Mouse (Mus musculus): ENCODE results near the gene Prdm2. TPM values are rescaled to one million over a fixed set of nuclear protein-coding genes. Genes with fewer than 3 reads are reported as not detected.

Prdm2 gene
- polyA plus RNA-seq, 1 experiment from 2014 or later, result 20.2 TPM

DNA sequence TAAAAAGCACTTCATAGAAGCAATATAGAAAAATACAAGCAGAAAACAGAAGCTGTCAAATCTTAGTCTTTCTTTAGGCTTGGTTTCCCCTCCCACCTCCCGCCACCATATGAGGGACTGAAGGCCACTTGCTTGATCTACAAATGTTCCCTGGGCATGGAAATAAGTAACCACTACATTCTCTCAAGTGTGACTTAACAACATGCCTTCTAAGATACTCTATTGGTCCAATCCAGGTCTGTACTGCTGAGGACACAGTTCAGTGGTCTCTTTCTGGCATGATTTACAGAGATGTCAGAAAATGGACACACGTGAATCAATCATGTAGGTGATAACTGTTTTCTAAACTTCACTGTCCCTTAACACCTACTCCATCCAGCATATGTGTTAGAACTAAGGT is 42.5 kb downstream of the Prdm2 start:
- Histone ChIP-seq H3K4me2 (replicated peaks) (no peak overlapping the region), H3K9ac (no peak overlapping the region), H3K36me3 (peaks cover 17% of the 10 kb centered on the region), H3K27ac (no peak overlapping the region), H3K4me3 (no peak overlapping the region), H3K9me3 (replicated peaks) (no peaks in the 10 kb centered on the region), H3K27me3 (no peaks in the 10 kb centered on the region), H3K4me1 (no peaks in the 10 kb centered on the region)
- ATAC-seq (ENCODE audit: low FRiP score), result no peak
- 93% methylated on average over 2 of the region's 2 CpGs for WGBS

DNA sequence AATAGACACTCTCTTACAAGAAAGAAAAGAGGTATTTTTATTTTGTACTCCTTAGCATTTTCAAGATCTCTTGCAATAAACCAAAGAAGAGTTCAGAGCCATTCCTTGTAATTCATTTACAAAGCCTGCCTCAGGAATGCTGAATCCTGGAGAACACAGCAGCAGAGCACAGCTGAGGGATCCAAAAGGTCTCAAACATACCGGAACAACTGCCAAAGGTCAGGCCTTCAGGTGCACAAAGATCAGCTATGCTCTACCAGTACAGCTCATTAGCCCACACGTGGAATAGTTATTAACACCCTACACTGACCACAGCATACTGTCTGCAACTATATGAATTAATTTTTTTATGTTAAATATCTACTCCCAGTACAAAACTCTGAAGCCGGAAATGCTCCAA is 44.7 kb downstream of the Prdm2 start:
- no peak overlapping the region for H3K4me3 ChIP-seq
- no peak for ATAC-seq (ENCODE audit: low FRiP score)
- no peak overlapping the region for H3K27ac ChIP-seq
- no peaks in the 10 kb centered on the region for H3K27me3 ChIP-seq
- no peaks in the 10 kb centered on the region for H3K9me3 ChIP-seq (replicated peaks)
- H3K4me2 ChIP-seq (replicated peaks), result no peak overlapping the region
- WGBS, result 89% methylated on average over 3 of the region's 3 CpGs
- H3K4me1 ChIP-seq, result no peaks in the 10 kb centered on the region
- peaks cover 17% of the 10 kb centered on the region for H3K36me3 ChIP-seq
- no peak overlapping the region for H3K9ac ChIP-seq

DNA sequence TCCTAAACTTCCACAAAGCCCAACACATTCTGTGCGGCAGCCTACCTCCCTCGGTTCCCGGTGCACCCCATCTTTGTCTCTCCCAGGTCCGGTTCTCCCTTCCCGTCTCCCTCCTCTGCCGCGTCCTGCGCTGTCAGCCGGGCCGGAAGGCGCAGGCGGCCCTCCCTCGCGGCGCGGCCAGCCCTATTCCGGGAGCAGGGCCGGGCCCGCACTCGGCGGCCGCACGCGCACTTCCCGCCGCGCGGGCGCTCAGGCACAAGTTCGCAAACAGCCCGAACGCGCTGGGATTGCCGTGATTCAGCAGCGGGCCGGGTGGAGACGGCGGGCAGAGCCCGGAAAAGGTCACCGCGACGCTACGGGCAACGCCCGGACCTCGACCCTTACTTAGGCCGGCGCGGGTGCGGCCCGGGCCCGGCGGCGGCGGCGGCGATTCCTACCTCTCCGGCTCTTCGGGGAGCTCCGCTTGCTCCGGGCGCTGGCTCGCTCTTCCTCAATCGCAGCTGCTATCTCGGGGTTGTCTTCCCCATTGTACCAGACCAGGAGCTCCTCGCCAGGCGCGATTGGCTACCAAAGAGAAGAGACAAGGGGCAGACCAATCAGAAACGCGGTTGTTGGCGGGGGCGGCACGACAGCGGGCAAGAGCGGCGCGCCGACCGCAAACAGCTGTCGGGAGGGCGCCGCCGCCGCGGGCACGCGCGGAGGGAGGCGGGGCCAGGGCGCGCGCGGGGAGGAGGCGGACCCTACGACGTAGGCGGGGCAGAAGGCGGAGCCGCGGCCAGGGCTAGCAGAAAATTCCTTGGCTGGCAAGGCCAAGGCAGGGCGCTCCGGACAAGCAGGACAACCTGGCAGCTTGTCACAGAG is 50.9 kb downstream of the Prdm2 start:
- H3K4me2 ChIP-seq (replicated peaks), result peak overlapping the region; percentile 72
- peaks cover 30% of the 10 kb centered on the region for H3K4me1 ChIP-seq
- H3K4me3 ChIP-seq, result peak overlapping the region; percentile 94
- WGBS, result under 1% methylated on average over 100 of the region's 102 CpGs
- 0 out of 2 replicates have a peak, but pooled peaks cover 3% of the 10 kb centered on the region for H3K36me3 ChIP-seq
- H3K27me3 ChIP-seq, result no peaks in the 10 kb centered on the region
- peak overlapping the region; percentile 96 for H3K9ac ChIP-seq
- ATAC-seq (ENCODE audit: low FRiP score), result peak; percentile 100
- H3K9me3 ChIP-seq (replicated peaks), result no peaks in the 10 kb centered on the region
- H3K27ac ChIP-seq, result peak overlapping the region; percentile 100

DNA sequence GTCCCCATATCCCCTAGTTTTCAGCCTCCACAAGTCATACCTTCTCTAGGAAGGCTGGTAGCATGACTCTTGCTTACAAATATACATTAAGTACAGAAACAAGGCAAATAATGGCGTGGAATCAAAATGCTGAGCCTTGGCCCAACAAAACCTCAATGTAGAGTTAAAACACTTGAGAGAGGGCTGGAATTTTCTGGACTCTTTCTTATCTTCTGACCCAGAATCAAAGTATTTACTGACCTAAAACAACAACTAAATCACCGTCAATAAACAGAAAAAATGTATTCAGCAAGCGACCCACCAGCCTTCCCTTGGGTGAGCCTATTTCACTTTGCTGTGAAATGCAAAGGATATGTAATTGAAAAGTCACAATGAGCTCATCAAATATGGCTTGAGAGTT is 52.0 kb downstream of the Prdm2 start:
- no peak for ATAC-seq (ENCODE audit: low FRiP score)
- Histone ChIP-seq H3K9me3 (replicated peaks) (no peaks in the 10 kb centered on the region), H3K4me2 (replicated peaks) (peak overlapping the region; percentile 72), H3K27me3 (no peaks in the 10 kb centered on the region), H3K4me1 (peaks cover 34% of the 10 kb centered on the region), H3K36me3 (0 out of 2 replicates have a peak, but pooled peaks cover 2% of the 10 kb centered on the region), H3K27ac (peak overlapping the region; percentile 100; the same call in 1 of the 2 replicates), H3K4me3 (peak overlapping the region; percentile 94), H3K9ac (peak overlapping the region; percentile 96)
- 48% methylated on average over 3 of the region's 3 CpGs for WGBS

DNA sequence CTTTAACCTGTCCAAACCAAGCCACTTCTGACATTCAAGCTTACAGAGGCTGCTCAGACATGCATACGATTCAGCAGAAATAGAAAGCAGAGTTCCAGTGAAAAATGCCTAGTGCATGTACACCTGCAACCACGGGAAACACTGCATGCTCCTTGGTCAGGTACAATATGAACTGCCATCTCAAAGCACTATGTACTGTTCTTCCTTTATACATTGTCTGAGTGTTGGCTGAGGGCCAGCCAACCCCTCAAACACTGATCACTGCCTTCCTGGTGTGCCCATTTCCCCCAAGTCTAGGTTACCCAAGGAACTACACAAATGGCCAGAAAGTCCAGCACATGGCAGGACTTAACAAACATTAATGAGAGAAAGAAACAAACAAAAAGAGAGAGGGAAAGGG is 53.5 kb downstream of the Prdm2 start:
- Histone ChIP-seq H3K9me3 (replicated peaks) (no peaks in the 10 kb centered on the region), H3K4me2 (replicated peaks) (peak overlapping the region; percentile 11; the same call in 1 of the 2 replicates), H3K4me3 (no peak overlapping the region), H3K9ac (no peak overlapping the region), H3K4me1 (peaks cover 40% of the 10 kb centered on the region), H3K27me3 (no peaks in the 10 kb centered on the region), H3K27ac (peak overlapping the region; percentile 7; the same call in 1 of the 2 replicates), H3K36me3 (no peaks in the 10 kb centered on the region)
- WGBS, result 81% methylated on average over 2 of the region's 2 CpGs
- ATAC-seq (ENCODE audit: low FRiP score), result no peak

DNA sequence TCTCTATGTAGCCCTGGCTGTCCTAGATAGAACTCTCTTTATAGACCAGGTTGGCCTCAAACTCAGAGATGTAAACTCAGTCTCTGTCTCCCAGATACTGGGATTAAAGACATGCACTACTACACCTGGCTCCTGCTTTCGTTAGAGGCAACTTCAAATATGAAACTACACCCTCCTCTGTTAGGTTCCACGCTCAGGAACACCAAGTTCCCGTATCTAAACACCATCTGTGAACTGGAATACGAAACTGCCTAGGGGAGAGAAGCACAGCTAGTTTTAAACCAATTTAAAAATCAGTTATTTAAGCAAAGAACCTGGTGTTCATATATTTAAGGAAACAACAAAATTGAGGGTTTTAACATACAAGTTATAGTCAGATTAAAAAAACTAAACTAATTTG is 56.9 kb downstream of the Prdm2 start:
- Histone ChIP-seq H3K4me2 (replicated peaks) (no peak overlapping the region), H3K36me3 (no peaks in the 10 kb centered on the region), H3K9me3 (replicated peaks) (no peaks in the 10 kb centered on the region), H3K27me3 (no peaks in the 10 kb centered on the region), H3K4me1 (peaks cover 37% of the 10 kb centered on the region), H3K9ac (no peak overlapping the region), H3K27ac (no peak overlapping the region), H3K4me3 (no peak overlapping the region)
- WGBS, result 79% methylated on average over 4 of the region's 4 CpGs
- no peak for ATAC-seq (ENCODE audit: low FRiP score)

DNA sequence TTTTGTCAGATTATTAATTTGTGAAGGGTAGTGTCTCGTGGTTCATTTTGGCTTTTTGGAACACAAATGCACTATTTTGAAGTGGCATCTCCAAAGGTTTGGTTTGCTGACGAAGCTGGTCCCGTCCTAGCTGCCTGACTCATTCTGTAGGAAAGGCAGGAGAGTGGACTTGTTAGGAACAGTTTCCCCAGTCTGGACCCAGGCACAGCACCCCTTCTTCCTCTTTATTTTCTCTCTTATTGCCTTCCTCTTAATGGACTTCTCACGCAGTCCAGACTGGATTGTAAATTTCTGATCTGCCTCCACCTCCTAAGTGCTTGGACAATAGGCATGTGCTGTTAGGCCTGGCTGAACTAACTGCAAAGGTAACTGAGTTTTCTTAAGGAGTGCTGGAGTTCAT is 57.8 kb downstream of the Prdm2 start:
- no peak overlapping the region for H3K4me3 ChIP-seq
- no peak overlapping the region for H3K9ac ChIP-seq
- H3K4me2 ChIP-seq (replicated peaks), result no peak overlapping the region
- no peak overlapping the region for H3K27ac ChIP-seq
- H3K36me3 ChIP-seq, result no peaks in the 10 kb centered on the region
- ATAC-seq (ENCODE audit: low FRiP score), result no peak
- 83% methylated on average over 4 of the region's 4 CpGs for WGBS
- H3K9me3 ChIP-seq (replicated peaks), result no peaks in the 10 kb centered on the region
- no peaks in the 10 kb centered on the region for H3K27me3 ChIP-seq
- peaks cover 31% of the 10 kb centered on the region for H3K4me1 ChIP-seq

DNA sequence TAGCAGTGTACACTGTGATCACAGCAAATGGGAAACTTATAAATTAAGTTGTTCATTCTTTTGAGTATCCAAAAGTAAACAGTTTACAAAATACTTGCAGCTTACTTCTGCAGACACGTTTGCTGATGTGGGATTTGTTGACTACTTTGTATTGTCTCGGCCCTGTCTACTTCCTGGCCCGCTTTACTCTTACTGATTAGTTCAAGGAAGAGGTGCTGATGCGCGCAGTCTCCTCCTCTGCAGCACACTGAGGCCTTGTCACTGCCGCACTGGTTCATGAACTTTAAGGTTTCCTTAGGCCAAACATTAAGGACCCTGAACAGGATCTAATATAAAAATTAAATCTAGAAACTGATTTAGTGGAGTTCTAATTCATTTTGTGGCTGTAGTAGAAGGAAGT is 58.2 kb downstream of the Prdm2 start:
- Histone ChIP-seq H3K4me2 (replicated peaks) (no peak overlapping the region), H3K27ac (no peak overlapping the region), H3K4me1 (peaks cover 27% of the 10 kb centered on the region), H3K9ac (no peak overlapping the region), H3K9me3 (replicated peaks) (no peaks in the 10 kb centered on the region), H3K36me3 (no peaks in the 10 kb centered on the region), H3K4me3 (no peak overlapping the region), H3K27me3 (no peaks in the 10 kb centered on the region)
- 79% methylated on average over 6 of the region's 6 CpGs for WGBS
- ATAC-seq (ENCODE audit: low FRiP score), result no peak

DNA sequence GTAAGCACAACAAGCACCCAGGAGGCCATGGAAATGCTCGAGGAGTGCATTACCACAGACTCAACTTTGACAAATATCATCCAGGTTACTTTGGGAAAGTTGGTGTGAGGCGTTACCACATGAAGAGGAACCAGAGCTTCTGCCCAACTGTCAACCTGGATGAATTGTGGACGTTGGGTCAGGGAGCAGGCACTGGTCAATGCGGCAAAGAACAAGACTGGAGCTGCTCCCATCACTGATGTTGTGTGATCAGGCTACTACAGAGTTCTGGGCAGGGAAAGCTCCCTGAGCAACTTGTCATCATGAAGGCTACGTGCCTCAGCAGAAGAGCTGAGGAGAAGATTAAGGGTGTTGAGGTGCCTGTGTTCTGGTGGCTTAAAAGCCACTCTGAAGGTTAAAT is 60.2 kb downstream of the Prdm2 start:
- Histone ChIP-seq H3K4me3 (no peak overlapping the region), H3K36me3 (no peaks in the 10 kb centered on the region), H3K9ac (no peak overlapping the region), H3K9me3 (replicated peaks) (no peaks in the 10 kb centered on the region), H3K4me2 (replicated peaks) (no peak overlapping the region), H3K4me1 (peaks cover 26% of the 10 kb centered on the region), H3K27me3 (no peaks in the 10 kb centered on the region), H3K27ac (no peak overlapping the region)
- no peak for ATAC-seq (ENCODE audit: low FRiP score)
- 94% methylated on average over 5 of the region's 5 CpGs for WGBS

DNA sequence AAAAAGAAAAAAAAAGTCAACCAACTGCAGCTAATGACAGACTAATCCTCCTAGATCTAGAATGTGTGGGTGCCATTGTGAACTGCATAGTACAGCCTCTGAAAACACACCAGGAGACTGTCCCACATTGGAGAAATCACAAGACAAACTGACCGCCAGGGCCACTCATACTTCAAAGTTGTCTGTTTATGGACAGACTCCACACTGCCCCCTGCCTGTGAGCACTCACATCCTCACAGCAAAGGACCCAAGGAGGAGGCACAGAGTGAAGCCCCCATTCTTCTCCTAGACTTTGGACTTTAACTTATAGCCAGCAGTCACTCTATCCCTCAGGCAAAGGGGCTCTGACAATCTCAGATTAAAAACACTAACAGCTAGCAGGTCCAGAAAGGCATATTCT is 61.5 kb downstream of the Prdm2 start:
- no peak overlapping the region for H3K4me3 ChIP-seq
- 74% methylated on average over 1 of the region's 1 CpGs for WGBS

DNA sequence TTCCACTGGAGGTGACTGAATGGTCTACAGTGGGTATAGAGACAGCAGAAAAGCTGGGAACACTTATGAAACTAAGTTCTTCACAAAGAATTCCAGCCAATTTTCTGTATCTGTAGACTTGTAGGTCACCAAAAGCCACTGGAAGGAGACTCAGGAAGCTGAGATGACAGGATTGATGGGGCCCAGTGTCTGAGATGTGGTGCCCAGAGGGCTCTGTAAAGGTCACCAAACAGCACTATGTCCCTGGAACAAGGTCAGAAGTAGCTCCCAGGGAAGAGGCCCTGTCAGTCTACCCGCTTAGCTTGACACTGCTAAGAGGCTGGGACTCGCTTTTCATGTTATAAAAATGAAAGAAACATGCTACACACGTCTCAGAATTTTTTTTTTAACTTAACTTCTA is 65.1 kb downstream of the Prdm2 start:
- H3K9me3 ChIP-seq (replicated peaks), result no peaks in the 10 kb centered on the region
- peaks cover 28% of the 10 kb centered on the region for H3K4me1 ChIP-seq
- no peak overlapping the region for H3K9ac ChIP-seq
- 86% methylated on average over 3 of the region's 3 CpGs for WGBS
- ATAC-seq (ENCODE audit: low FRiP score), result no peak
- no peaks in the 10 kb centered on the region for H3K36me3 ChIP-seq
- H3K27me3 ChIP-seq, result no peaks in the 10 kb centered on the region
- H3K4me3 ChIP-seq, result no peak overlapping the region
- no peak overlapping the region for H3K27ac ChIP-seq
- no peak overlapping the region for H3K4me2 ChIP-seq (replicated peaks)

More for the DNA sequence above, 61.5 kb downstream of the Prdm2 start:
- H3K27me3 ChIP-seq, result no peaks in the 10 kb centered on the region
- H3K4me2 ChIP-seq (replicated peaks), result no peak overlapping the region
- H3K4me1 ChIP-seq, result peaks cover 21% of the 10 kb centered on the region
- H3K27ac ChIP-seq, result no peak overlapping the region
- H3K36me3 ChIP-seq, result no peaks in the 10 kb centered on the region
- H3K9me3 ChIP-seq (replicated peaks), result no peaks in the 10 kb centered on the region
- no peak overlapping the region for H3K9ac ChIP-seq
- no peak for ATAC-seq (ENCODE audit: low FRiP score)

DNA sequence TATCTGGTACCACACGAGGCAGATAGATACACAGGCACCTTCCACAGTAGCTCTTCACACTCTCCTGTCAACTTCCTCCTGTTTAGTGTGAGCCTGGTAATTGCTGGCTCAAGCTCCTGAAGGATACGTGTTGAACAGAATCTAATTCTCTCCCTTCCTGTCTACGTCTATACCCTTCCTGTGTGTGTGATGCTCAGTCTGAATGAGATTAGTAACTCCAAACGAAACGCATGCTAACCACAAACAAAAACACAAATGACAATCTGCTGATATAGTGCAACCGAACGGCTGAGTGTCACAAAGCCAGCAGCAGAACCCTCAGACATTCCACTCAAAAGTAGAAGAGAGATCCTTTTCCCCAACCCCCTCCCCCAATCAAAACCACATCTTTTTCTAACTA is 69.2 kb downstream of the Prdm2 start:
- H3K27me3 ChIP-seq, result no peaks in the 10 kb centered on the region
- peaks cover 21% of the 10 kb centered on the region for H3K36me3 ChIP-seq
- H3K4me3 ChIP-seq, result no peak overlapping the region
- no peak overlapping the region for H3K9ac ChIP-seq
- no peak overlapping the region for H3K27ac ChIP-seq
- H3K4me2 ChIP-seq (replicated peaks), result no peak overlapping the region
- peaks cover 25% of the 10 kb centered on the region for H3K4me1 ChIP-seq
- 59% methylated on average over 7 of the region's 7 CpGs for WGBS
- no peak for ATAC-seq (ENCODE audit: low FRiP score)
- H3K9me3 ChIP-seq (replicated peaks), result no peaks in the 10 kb centered on the region
